Mouse (Mus musculus) thymus, postnatal 25 days (tissue): ENCODE measurements around the gene Dcbld1.

Experiments used
- DNase-seq: peaks from one replicate; pipeline ENCODE4 v3.0.0; 2022

Gene Dcbld1

GRCm38 (mm10) chr10:52233301-52233968 is at the start of gene Dcbld1:
Gene Dcbld1 (plus strand): TSS chr10:52233619.
- DNase-seq = peak; percentile 56

DNA sequence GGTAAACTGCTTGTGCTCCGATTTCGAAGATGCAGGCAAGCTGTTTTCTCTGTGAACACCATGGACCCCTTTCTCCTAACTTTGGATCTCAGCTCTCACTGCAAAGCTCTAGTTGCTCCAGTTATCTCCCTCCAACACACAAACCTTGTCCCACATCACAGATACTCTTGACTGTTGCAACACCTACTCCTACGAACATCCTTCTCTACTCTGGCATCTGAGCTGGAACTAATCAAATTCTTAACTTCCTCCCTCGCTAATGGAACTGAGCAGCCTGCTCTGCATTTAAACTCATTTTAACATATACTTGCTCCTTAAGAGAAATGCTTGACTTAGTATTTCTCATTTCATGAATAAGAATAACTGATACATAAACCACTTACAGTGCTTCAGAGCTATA is 47.5 kb upstream of the Dcbld1 start:
- DNase-seq = no peak

- DNase-seq = no peak
These were observed 38.2 kb upstream of the Dcbld1 start, which contains the start of gene Ros1 for GRCm38 (mm10) chr10:52194957-52195852. Gene Ros1 (minus strand): TSS chr10:52195244.

DNA sequence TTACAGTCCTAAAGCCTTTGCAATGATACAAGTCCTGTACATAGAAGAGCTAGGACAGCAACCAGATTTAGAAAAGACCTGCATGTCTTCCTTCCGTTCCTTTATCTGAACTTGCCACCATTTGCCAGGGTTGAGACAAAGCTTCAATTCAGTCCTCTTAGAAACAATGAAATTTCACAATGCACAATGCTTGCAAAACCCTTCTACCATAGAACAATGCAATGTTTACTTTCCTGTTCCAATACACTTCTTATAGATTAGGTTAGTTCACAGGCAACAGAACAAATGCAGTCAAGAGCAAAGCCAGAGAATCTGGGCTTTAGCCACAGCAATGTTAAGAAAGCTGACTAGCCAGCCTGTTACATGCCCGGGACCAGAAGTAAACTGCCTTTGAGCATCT is 29.4 kb upstream of the Dcbld1 start:
- no peak for DNase-seq

DNA sequence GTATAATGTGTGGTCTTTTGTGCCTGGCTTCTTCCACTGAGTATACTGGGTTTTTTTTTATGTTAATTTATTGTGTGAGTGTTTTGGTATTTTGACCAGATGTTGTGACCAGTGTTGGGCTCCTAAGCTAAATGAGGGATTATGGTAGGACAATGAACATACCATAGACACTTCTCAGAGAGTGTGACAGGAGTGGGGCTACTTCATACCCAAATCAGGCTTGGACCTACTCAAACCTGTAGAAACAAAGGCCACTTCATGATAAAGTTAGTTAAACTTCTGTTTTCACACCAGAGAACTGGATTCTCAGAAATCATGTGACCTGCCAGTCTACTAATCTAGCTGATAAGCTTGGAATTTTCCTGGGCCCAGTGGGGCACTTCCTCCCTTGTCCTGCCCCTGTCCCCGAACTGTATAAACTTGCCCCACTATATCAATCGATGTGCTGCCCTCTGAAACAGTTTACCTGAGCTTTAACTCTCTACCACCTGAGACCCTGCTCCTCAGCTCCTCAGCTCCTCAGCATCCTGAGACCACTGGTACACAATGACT is 18.1 kb upstream of the Dcbld1 start:
- no peak for DNase-seq

DNA sequence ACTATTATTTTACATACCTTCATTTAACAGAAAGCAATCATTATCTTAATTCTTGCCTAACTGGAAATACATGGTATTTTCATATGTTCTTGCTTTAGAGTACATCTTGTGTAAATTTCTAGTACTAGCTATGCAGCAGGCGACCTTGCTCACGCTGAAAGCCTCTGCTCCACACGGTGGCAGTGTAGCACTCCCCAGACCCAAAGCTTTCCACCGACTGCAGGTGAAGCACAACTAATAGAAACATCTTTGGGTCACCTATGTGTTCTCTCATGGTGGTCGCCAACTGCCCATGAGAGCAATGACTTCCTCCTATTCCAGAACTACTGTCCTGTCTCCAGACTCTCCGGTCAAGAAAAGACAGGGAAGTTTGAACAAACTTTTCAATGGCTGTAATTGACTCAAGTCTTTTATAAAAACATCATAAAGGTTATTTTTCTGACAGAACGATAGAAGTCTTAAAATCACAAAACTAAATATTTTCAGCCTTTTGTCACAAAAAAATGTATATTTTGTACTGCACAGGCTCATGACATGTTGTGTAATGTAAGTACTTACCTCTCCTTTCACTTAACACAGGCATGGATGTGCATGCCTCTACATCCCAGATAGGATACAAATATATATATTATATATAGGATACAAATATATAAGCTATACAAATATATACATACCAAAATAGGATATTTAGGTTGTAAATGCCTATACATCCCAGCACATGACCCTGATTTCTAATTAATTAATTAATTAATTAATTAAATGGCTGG is 16.4 kb upstream of the Dcbld1 start:
- peak; percentile 30 for DNase-seq

DNA sequence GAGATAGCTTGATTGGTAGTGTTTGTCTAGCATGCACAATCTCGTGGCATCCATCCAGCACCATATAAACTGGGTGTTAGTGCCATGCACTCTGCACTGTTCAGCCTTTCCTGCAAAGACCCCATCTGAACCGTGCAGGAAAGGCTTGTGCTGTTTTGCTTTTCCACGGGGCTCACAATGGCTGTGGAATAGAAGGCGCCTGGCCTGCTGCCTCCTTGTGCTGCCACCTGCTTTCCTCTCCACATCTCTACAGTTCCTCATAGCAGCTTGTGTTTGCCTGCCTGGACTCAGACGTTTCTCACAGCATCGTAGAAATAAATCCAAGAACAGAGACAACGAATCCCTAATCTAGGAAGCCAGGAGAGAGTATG is 15.9 kb upstream of the Dcbld1 start:
- no peak for DNase-seq

GRCm38 (mm10) chr10:52219600-52219999 is 13.8 kb upstream of the Dcbld1 start:
- no peak for DNase-seq

DNA sequence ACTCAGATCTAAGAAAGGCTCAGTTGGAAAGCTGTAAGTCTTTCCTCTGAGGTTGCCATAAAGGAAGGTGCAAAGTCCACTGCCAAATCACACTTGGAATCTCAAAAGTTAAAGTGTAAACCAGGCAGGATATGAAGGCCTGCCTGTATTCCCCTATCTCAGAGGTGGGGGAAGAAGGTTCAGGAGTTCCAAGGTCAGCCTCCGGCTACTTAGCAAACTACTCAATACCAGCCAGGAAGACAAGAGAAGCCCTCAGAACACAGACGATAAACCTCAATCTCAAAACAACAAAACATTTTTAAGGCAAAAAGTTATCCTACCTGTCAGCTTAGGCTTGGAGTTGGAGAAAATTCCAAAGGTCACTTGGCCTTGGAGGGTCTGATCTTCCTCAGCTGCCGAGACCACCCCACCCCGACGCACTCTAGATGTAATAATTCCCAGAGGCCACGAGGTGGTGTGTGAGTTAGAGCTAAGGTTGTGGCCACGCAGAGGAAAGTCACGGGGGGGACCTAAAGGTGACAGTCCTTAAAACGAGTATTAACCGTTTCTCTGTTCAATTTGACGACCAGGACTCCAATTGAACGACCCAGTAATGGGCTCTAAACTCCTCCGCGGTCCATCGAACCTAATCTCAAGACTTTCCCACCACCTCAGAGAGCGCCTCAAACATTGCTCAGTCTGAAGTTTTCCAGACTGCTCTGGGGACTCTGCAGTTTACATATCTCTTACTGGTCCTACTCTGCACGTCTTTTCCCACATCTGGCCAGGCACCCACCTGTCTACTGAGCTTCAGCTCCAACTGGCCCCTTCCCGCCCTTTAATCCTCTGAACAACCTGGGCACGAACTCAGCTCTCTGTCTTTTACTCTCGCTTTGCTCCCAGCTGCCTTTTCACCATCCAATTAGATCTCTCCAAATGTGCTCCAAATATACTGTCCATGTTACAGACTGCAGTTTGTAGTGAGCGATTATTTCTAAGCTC is 933 bp upstream of the Dcbld1 start:
- DNase-seq = peak; percentile 24

DNA sequence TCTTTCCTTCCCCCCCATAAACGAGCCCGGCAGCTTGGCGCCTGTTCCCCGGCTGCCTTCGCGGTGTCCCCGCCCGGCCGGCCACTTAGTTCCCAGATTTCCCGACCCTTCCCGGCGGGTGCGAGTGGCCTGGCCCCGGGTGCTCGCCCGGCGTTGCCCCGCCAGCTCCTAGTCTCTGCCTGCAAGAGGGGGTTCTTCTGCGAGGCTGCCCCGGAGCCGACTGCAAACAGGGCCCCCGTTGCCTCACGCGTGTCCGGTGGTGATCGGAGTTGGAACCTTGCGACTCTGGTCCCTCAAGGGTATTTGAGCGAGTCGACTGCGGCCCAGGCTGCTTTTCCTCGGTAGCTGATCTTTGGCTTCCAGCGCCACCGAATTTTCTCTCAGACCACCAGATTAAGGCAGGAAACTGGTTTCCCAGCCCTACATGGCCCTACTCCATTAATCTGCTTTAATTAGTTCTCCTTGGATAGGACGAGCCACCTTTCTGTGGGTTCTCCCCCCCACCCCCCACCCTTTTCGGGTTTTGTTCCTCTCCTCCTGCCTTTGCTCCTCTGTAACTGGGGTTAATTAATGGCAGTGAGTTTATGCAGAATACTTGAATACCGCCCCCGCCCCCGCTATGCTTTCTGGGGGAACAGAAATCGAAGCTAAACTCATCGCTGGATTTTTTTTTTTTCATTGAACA is 692 bp downstream of the Dcbld1 start:
- no peak for DNase-seq

DNA sequence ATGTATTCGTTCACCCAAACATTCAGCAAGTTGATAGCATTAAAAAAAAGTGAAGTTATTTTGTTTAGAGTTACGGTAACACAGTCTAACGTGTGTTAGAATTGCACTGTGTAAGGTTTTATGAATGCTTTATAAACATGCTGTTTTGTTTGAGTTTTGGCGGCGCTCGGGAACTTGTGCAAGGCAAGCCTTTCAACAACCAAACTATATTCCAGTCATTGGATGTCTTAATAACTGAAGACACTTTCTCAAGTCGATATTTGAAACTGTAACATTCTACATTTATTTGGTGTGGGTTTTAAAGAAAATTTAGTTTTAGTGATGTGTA is 1.2 kb downstream of the Dcbld1 start:
- DNase-seq = no peak

- DNase-seq = no peak
These were observed 2.0 kb downstream of the Dcbld1 start for GRCm38 (mm10) chr10:52235461-52235860.

DNA sequence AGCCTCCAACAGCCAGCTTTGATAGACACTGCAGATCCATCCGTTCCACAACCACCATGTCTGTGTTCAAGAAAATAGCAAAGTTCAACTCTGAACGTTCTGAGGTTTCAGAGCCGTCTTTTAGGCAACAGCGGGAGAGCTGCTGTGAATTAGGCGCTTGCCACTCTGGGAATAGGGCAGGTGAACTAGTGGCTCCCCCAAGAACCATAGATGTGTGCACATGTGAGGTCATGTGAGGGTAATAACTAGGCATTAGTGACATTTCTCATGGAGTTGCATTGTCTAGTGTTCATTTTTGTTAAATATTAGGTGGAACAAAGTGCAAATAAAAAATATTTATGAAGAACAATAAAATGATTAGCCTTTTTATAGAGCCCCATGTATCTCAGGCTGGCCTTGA is 8.6 kb downstream of the Dcbld1 start:
- no peak for DNase-seq

DNA sequence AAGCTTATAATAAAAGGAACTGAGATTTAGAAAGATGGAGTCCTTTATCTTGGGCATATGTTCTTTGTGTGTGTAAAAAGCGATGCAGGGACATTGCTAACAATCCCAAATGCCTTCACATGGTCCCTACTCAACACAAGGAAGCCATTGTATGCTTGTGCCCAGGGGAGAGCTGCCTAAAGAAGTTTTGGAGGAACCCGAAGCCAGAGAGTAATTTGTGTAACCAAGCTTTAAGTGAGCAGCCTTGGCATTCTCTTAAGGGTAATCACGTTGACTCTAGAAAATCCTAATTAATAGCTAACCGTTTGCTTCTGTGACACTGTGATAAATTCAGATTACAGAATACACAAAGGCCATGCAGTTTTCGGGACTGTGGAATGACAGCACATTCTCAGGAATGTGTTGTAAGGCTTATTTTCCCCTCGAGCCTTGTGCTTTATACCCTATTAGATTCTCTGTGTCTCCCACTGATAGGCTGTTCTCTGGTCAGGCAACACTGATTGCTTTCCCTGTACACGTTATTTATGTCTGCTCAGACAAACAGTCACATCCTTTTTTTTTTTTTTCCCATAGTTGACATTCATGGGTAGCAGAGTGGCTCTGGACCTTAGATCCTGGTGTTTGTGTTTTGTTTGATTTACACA is 9.4 kb downstream of the Dcbld1 start:
- DNase-seq = no peak

- no peak for DNase-seq
These were observed 12.8 kb downstream of the Dcbld1 start for GRCm38 (mm10) chr10:52246207-52246606.

- no peak for DNase-seq
These were observed 18.8 kb downstream of the Dcbld1 start for GRCm38 (mm10) chr10:52252240-52252639.

- no peak for DNase-seq
These were observed 20.0 kb downstream of the Dcbld1 start for GRCm38 (mm10) chr10:52253426-52253825.

DNA sequence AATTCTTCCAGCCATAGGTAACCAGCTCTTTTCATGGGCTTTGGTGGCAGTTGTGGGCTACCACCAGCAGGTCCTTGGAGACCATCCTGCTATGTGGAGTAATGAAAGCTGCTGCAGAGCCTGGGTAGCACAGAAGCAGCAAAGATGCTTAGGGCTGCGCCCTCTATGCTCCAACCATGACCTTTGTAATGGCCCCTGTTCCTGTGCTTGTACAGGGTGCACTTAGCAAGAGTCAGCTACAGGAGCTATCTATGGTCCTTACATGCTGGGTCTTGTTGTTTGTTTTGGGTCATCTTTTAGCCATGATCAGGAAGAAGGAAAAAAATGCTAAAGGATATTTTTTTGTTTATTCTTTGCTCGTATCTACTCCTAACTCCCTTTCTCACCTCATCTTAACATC is 24.3 kb downstream of the Dcbld1 start:
- no peak for DNase-seq

- DNase-seq = no peak
These were observed 24.9 kb downstream of the Dcbld1 start for GRCm38 (mm10) chr10:52258180-52258948.

- DNase-seq = no peak
These were observed 26.8 kb downstream of the Dcbld1 start for GRCm38 (mm10) chr10:52260209-52260608.
